Mouse (Mus musculus): ENCODE data around the gene Lrrc7.
"Not testable (repeated sequence)": the region's sequence is repeated elsewhere in the genome, so short reads cannot be mapped to it uniquely, and the experiment has no call there.

Lrrc7 gene

GRCm38 (mm10) chr3:158103467-158103866 is 458.6 kb downstream of the Lrrc7 start:
- in situ Hi-C loops (cut with MboI; ENCODE audit: low pct_unique_long_range_greater_than_20kb in 1 of 2, low sequenced_read_pairs in 2 of 2, unreplicated experiment in 1 of 2): no loop called here

- in situ Hi-C loops (cut with MboI; ENCODE audit: low pct_unique_long_range_greater_than_20kb in 1 of 2, low sequenced_read_pairs in 2 of 2, unreplicated experiment in 1 of 2): not testable (repeated sequence)
These were observed 459.5 kb downstream of the Lrrc7 start for GRCm38 (mm10) chr3:158102530-158102929.

- in situ Hi-C loops (cut with MboI; ENCODE audit: low pct_unique_long_range_greater_than_20kb in 1 of 2, low sequenced_read_pairs in 2 of 2, unreplicated experiment in 1 of 2): not testable (repeated sequence)
These were observed 460.0 kb downstream of the Lrrc7 start for GRCm38 (mm10) chr3:158102043-158102442.

DNA sequence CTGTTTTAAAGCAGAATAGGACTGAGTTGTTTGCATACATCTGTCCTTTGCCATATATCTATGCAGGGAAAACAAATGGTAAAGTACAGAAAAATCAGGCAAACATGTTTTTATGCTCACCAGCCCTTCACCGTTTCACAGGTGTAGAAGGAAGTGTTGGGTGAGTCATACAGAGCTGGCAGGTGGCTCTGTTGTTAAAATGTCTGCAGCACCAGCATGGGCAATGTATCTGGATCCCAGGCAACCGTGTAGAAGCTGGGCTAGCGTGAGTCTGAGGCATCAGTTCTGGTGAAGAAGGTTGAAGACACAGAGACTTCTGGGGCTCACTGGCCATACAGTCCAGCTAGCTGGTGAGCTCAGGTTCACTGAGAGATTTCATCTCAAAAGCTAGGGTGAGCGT is 468.1 kb downstream of the Lrrc7 start:
- in situ Hi-C loops (cut with MboI; ENCODE audit: low pct_unique_long_range_greater_than_20kb in 1 of 2, low sequenced_read_pairs in 2 of 2, unreplicated experiment in 1 of 2): no loop called here

GRCm38 (mm10) chr3:158091601-158092000 is 470.4 kb downstream of the Lrrc7 start:
- in situ Hi-C loops (cut with MboI; ENCODE audit: low pct_unique_long_range_greater_than_20kb in 1 of 2, low sequenced_read_pairs in 2 of 2, unreplicated experiment in 1 of 2): no loop called here

DNA sequence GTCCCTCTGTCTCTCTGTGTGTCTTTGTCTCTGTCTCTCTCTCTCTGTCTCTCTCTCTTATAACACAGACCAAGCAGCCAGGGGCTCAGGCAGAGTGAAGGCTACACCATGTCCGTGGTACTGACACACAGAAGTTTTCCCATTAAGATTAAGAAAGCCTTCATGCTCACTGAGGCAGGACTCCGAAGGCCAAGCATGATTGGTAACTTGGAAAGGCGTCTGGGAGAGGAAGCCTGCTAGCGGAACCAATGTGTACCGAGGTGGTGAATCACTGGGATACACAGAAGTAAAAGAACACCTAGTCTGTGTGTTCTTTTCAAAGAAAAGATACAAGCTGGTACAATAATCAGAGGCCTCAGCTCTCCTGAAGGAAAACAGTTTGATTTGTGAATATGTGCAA is 484.2 kb downstream of the Lrrc7 start:
- in situ Hi-C loops (cut with MboI; ENCODE audit: low pct_unique_long_range_greater_than_20kb in 1 of 2, low sequenced_read_pairs in 2 of 2, unreplicated experiment in 1 of 2): no loop called here

DNA sequence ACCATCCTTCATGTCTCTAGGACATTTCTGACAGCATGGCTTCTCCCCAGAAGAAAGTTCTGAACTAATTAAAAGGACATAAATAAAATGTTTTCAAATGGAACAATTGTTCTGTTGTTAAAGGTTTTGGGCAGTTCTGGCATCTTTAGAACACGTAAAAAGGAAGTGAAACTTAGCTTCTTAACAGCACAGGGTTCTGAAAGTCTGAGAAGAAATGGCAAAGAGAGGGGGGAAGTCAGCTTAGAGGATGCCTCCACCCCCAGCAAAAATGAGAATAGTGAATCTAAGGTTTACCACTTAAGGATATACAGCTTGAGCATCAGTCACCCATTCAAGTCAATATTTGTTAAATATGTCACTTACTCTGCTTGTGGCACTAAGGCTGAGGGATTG is 484.6 kb downstream of the Lrrc7 start:
- in situ Hi-C loops (cut with MboI; ENCODE audit: low pct_unique_long_range_greater_than_20kb in 1 of 2, low sequenced_read_pairs in 2 of 2, unreplicated experiment in 1 of 2): no loop called here

GRCm38 (mm10) chr3:158076685-158077379 is 485.2 kb downstream of the Lrrc7 start:
- in situ Hi-C loops (cut with MboI; ENCODE audit: low pct_unique_long_range_greater_than_20kb in 1 of 2, low sequenced_read_pairs in 2 of 2, unreplicated experiment in 1 of 2): no loop called here

DNA sequence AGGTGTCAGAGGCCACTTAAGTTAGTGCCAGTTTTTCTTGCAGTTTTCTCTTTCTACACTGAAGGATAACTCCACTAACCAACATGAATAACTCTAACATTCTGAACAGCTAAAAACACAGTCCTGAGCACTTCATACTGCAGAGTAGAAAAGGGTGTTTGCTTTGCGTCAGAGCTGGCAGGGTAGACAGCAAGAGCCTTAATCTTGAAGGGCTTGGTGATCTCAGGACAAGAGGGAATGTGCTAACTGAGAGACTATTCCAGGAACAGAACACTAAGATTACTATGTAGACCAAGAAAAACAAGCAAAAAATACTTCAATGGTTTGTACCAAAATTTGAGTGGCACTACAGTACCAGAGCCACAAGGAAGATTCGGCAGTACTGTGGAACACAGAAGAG is 487.0 kb downstream of the Lrrc7 start:
- in situ Hi-C loops (cut with MboI; ENCODE audit: low pct_unique_long_range_greater_than_20kb in 1 of 2, low sequenced_read_pairs in 2 of 2, unreplicated experiment in 1 of 2): no loop called here

- in situ Hi-C loops (cut with MboI; ENCODE audit: low pct_unique_long_range_greater_than_20kb in 1 of 2, low sequenced_read_pairs in 2 of 2, unreplicated experiment in 1 of 2): no loop called here
These were observed 493.3 kb downstream of the Lrrc7 start for GRCm38 (mm10) chr3:158068613-158069263.

DNA sequence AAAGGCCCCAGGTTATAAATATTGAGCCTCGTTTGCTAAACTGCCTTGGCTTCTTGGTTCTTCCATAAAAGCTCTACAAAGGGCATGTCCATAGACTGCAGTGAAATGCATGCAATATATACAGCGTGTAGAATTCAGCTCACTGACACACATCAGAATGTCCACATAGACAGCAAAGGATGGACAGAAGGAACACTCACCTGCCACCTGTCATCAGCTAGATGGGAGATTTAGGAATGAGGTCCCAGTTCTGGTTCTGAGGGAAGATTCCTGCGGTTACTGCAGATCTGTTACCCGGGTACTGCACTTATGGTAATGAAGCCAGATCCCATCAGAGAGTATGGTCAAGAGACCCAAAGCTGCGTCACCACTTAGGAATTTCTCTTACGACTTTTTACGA is 494.1 kb downstream of the Lrrc7 start:
- in situ Hi-C loops (cut with MboI; ENCODE audit: low pct_unique_long_range_greater_than_20kb in 1 of 2, low sequenced_read_pairs in 2 of 2, unreplicated experiment in 1 of 2): no loop called here

DNA sequence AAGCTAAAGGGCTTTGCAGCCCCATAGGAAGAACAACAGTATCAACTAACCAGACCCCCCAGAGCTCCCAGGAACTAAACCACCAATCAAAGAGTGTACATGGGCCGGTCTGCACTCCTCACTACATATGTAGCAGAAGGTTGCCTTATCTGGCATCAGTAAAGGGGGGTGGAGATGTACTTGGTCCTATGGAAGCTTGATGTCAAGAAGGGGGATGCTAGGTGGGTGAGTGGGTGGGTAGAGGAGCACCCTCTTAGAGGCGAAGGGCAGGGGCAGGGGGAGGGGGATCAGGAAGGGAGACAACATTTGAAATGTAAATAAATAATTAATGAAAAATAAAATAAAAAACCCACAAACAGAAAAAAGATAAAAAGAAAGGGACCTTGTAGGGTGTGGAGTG is 496.8 kb downstream of the Lrrc7 start:
- in situ Hi-C loops (cut with MboI; ENCODE audit: low pct_unique_long_range_greater_than_20kb in 1 of 2, low sequenced_read_pairs in 2 of 2, unreplicated experiment in 1 of 2): no loop called here

DNA sequence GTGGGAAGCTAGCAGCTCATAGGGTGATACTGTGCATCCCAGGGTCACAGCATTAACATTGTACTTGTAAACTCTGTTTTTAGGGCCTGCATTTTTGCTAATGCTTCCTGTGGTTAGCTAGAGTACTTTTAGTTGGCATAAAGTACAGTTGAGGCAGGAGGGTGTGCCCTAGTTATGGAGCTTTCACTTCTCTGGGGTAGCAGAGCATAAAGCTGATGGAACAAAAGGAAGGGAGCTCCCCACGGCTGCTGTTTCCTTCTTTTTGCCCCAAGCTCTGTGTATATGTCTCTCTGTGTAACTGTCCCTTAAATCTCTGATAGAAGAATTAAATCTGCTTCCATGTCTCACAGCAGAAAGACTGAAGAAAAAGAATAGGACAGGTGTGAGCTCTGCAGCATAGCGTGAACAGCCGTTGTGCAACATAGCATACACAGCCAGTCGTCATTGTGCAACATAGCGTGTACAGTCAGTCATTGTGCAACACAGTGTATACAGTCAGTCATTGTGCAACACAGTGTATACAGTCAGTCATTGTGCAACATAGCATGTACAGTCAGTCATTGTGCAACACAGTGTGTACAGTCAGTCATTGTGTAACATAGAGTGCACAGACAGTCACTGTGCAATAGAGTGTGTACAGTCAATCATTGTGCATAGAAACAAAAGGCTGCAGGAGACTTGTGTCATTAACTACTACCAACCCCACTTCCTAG is 500.1 kb downstream of the Lrrc7 start:
- in situ Hi-C loops (cut with MboI; ENCODE audit: low pct_unique_long_range_greater_than_20kb in 1 of 2, low sequenced_read_pairs in 2 of 2, unreplicated experiment in 1 of 2): no loop called here

- in situ Hi-C loops (cut with MboI; ENCODE audit: low pct_unique_long_range_greater_than_20kb in 1 of 2, low sequenced_read_pairs in 2 of 2, unreplicated experiment in 1 of 2): no loop called here
These were observed 501.3 kb downstream of the Lrrc7 start for GRCm38 (mm10) chr3:158060621-158061291.

- in situ Hi-C loops (cut with MboI; ENCODE audit: low pct_unique_long_range_greater_than_20kb in 1 of 2, low sequenced_read_pairs in 2 of 2, unreplicated experiment in 1 of 2): no loop called here
These were observed 512.5 kb downstream of the Lrrc7 start for GRCm38 (mm10) chr3:158049508-158049907.

GRCm38 (mm10) chr3:158040755-158041154 is 521.3 kb downstream of the Lrrc7 start:
- in situ Hi-C loops (cut with MboI; ENCODE audit: low pct_unique_long_range_greater_than_20kb in 1 of 2, low sequenced_read_pairs in 2 of 2, unreplicated experiment in 1 of 2): no loop called here

DNA sequence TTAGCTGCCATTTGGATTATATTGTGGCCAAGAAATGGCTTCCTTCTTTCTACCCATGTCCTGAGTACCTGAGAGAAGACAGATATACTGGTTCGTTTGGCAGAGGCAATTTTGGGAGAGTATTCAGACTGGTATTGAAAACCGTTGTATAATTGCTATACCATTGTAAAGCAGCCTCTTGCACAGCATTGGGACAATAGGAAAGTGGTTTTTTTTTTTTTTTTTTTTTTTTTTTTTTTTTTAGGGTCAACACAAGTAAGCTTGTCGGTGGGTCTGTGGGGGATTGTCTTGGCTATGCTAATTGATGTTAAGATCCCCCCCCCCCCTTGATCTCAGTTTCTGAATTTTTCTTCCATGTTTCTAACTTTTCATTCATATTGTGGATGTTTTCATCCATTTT is 523.9 kb downstream of the Lrrc7 start:
- in situ Hi-C loops (cut with MboI; ENCODE audit: low pct_unique_long_range_greater_than_20kb in 1 of 2, low sequenced_read_pairs in 2 of 2, unreplicated experiment in 1 of 2): no loop called here

GRCm38 (mm10) chr3:158036329-158036988 is 525.6 kb downstream of the Lrrc7 start, which contains the start of the genes Srsf11 and Lrrc40:
Gene Srsf11, minus strand, starts transcription at chr3:158036639.
Gene Lrrc40, plus strand, starts transcription at chr3:158036662.
- in situ Hi-C loops (cut with MboI; ENCODE audit: low pct_unique_long_range_greater_than_20kb in 1 of 2, low sequenced_read_pairs in 2 of 2, unreplicated experiment in 1 of 2): no loop called here

GRCm38 (mm10) chr3:158035866-158036265 is 526.2 kb downstream of the Lrrc7 start:
- in situ Hi-C loops (cut with MboI; ENCODE audit: low pct_unique_long_range_greater_than_20kb in 1 of 2, low sequenced_read_pairs in 2 of 2, unreplicated experiment in 1 of 2): no loop called here

All from mouse embryonic stem cell (cell line).